Mouse (Mus musculus) hindbrain, embryonic 14.5 days (tissue): ENCODE results near the gene Neto2. TPM values are rescaled to one million over a fixed set of nuclear protein-coding genes. Genes with fewer than 3 reads are reported as not detected.

Source experiments
- ATAC-seq: fragments of 200-750 bp; cut with Nextera tagmentation; 2 replicates; pipeline ENCODE4 v1.8.0; 2017; ENCODE audit warnings: moderate number of reproducible peaks, mild to moderate bottlenecking, moderate TSS enrichment, moderate library complexity; ENCODE audit not compliant: low FRiP score
- DNase-seq: peaks from one replicate; pipeline ENCODE4 v3.0.0-alpha.2; 2015; ENCODE audit warnings: low spot score
- H3K27ac ChIP-seq: fragments of 300-500 bp; sonication (generic); 2 replicates; pipeline ENCODE4 v1.5.1; 2014; ENCODE audit warnings: mild to moderate bottlenecking, moderate library complexity
- H3K27me3 ChIP-seq: fragments of 300-500 bp; sonication (generic); 2 replicates; pipeline ENCODE4 v1.6.1; 2014; ENCODE audit warnings: mild to moderate bottlenecking, low read length, mixed read lengths; ENCODE audit not compliant: control insufficient read depth, insufficient read depth
- H3K36me3 ChIP-seq: fragments of 300-500 bp; sonication (generic); replicated peaks from 2 replicates; pipeline ENCODE4 v1.6.1; 2014; ENCODE audit not compliant: control insufficient read depth, insufficient read depth
- H3K4me1 ChIP-seq: fragments of 300-500 bp; sonication (generic); replicated peaks from 2 replicates; pipeline ENCODE4 v1.6.1; 2014; ENCODE audit warnings: antibody characterized with exemption, low read length, mixed read lengths; ENCODE audit not compliant: control insufficient read depth, insufficient read depth
- H3K4me2 ChIP-seq: fragments of 300-500 bp; sonication (generic); replicated peaks from 2 replicates; pipeline ENCODE4 v1.6.1; 2014; ENCODE audit warnings: mild to moderate bottlenecking, moderate library complexity
- H3K4me3 ChIP-seq: fragments of 300-500 bp; sonication (generic); replicated peaks from 2 replicates; pipeline ENCODE4 v1.5.1; 2014; ENCODE audit warnings: mild to moderate bottlenecking, low read length
- H3K9ac ChIP-seq: fragments of 300-500 bp; sonication (generic); 2 replicates; pipeline ENCODE4 v1.6.1; 2014
- H3K9me3 ChIP-seq: fragments of 300-500 bp; sonication (generic); 2 replicates; pipeline ENCODE4 v1.6.1; 2016; ENCODE audit warnings: low read length; ENCODE audit not compliant: control insufficient read depth
- WGBS: fragments of 180-500 bp; shearing (Covaris S2); extraction: QIAGEN DNeasy Blood & Tissue Kit; methylation state at CpG from one replicate; pipeline ENCODE4 v1.1.7; 2014; 5-methylcytosine and 5-hydroxymethylcytosine counted together
- polyA plus RNA-seq: library from polyadenylated mRNA; unstranded; fragments of >200 nt; fragmentation: Nextera tagmentation; extraction: Ambion mirVana; gene quantifications from 2 replicates; pipeline ENCODE4 v1.2.1, GENCODE M21; 2014

The Neto2 gene
- polyA plus RNA-seq, 1 experiment from 2014 or later, result 92.0 TPM

DNA sequence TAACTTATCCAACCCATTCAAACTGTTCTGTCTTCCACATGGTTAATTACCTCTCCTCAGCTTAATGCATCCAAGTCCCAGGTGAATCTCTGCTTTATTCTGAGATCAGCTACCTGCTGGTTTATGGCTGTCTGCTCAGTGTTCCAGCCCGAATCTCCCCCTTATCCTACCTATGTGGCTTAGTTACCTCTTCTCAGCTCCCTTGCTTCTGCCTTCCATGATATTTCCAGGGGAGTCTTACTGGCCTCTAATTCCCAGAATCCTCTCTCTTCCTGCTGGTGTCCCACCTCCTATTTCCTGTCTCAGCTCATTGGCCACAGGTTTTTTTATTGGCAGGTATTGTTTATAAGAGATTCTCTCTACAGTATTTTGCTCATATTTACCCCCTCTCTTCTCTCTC lies 93.8 kb downstream of the Neto2 start:
- H3K27ac ChIP-seq, result no peak overlapping the region
- H3K27me3 ChIP-seq, result no peaks in the 10 kb centered on the region
- H3K4me1 ChIP-seq, result no peaks in the 10 kb centered on the region
- 0 out of 2 replicates have a peak overlapping the region, but pooled peaks have one; percentile 13 for H3K4me2 ChIP-seq
- no peak for DNase-seq
- no peak overlapping the region for H3K4me3 ChIP-seq
- H3K9me3 ChIP-seq, result no peaks in the 10 kb centered on the region
- 72% methylated on average over 1 of the region's 1 CpGs for WGBS
- no peak for ATAC-seq
- no peak overlapping the region for H3K9ac ChIP-seq
- H3K36me3 ChIP-seq, result no peaks in the 10 kb centered on the region

DNA sequence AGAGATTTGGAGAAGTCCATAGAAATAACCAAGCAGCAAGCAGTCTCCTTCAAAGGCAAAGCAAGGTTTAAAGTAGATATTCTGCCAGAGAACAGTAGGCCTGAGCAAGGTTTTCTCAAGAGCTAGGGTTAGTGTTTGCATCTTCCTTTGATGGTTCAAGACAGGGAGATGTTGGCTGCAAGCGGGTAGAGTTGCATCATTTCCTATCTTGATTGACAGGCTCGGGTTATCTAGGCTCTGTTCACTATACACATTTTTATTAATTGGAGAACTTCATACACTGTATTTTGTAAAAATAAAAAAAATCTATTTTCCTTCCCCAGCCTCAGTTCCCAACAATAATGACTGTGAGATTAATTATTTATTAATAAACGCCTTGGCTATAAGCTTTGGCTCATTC lies 94.2 kb downstream of the Neto2 start:
- H3K4me1 ChIP-seq, result no peaks in the 10 kb centered on the region
- DNase-seq, result no peak
- H3K9me3 ChIP-seq, result no peaks in the 10 kb centered on the region
- no peak overlapping the region for H3K27ac ChIP-seq
- no peak overlapping the region for H3K9ac ChIP-seq
- H3K36me3 ChIP-seq, result no peaks in the 10 kb centered on the region
- no peak for ATAC-seq
- 0 out of 2 replicates have a peak overlapping the region, but pooled peaks have one; percentile 13 for H3K4me2 ChIP-seq
- H3K4me3 ChIP-seq, result no peak overlapping the region
- WGBS, result 83% methylated on average over 3 of the region's 3 CpGs
- no peaks in the 10 kb centered on the region for H3K27me3 ChIP-seq

DNA sequence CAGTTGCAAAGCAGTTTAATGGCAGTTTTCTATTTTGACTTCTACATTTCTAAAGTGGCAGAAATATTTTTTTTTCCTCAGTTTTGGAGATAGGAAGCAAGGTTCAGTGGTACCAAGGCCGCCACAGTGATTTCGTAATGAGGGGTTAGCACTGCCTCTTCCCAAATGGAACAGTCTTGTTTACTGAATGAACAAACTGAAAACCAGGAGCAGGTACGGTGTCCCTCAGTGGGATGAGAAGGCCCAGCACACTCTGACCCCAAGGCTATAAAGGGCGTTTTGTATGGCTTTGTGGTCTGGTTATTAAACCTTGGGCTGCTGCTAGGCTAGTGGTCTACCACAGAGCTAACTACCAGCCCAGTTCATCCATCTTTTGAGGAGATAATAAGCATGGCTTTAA lies 96.5 kb downstream of the Neto2 start:
- no peaks in the 10 kb centered on the region for H3K27me3 ChIP-seq
- WGBS, result 82% methylated on average over 4 of the region's 4 CpGs
- H3K9me3 ChIP-seq, result no peaks in the 10 kb centered on the region
- H3K36me3 ChIP-seq, result no peaks in the 10 kb centered on the region
- H3K4me3 ChIP-seq, result no peak overlapping the region
- ATAC-seq (no peak), DNase-seq (no peak)
- no peak overlapping the region for H3K27ac ChIP-seq
- H3K9ac ChIP-seq, result no peak overlapping the region
- H3K4me2 ChIP-seq, result no peak overlapping the region
- no peaks in the 10 kb centered on the region for H3K4me1 ChIP-seq

DNA sequence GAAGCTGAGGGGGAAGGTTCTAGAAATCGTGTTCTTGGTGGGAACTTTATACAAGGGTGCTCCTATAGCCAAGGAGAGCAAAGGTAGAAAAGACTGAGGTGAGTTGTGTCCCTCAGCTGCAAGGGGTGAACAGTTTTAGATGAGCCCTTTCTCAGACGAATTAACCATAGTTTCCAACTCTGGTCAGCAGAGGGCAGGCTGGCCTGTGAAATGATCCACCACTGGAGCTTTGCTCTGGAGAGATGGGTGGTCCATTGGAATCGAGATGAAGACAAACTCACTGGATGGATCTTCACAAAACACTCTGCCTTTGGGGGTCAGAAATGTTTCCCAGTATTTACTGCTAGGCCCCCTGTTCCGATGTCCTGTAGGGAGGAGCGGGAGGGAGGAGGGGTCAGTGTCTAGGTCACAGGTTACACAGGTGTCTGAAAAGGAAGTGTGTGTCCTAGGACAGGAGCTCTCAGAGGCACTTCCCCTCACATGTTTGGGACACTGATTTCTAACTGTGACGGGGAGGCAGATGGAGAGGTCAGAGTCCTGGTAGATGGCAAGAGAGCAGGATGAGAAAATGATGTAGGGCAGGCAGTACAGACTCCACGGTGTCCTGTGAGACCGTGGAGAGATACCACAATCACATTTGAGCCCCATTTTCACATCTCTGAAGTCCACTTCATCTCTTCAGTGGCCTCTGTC lies 97.4 kb downstream of the Neto2 start:
- peak; percentile 31; the same call in 1 of the 2 replicates for ATAC-seq
- Histone ChIP-seq H3K4me2 (no peak overlapping the region), H3K27ac (no peak overlapping the region)

DNA sequence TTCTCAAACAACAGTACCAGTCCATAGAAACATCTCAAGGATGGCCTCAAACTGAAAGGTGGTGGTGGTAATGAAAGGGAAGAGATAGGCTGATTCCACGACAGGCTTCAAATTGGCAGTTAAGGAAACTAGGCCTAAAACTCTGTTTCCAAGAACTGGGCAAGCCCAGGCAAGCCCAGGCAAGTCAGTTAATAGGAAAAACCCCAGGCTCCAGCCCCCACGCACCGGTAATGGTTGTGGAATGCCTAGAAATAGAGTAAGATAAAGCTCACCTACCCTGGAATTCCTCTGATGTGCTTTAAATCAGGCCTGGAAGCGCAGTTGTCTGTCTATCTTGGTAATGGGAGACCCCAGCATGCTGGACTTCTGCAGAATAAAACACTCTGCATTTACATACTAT lies 98.0 kb downstream of the Neto2 start:
- no peaks in the 10 kb centered on the region for H3K27me3 ChIP-seq
- 84% methylated on average over 4 of the region's 4 CpGs for WGBS
- H3K36me3 ChIP-seq, result no peaks in the 10 kb centered on the region
- H3K9me3 ChIP-seq, result no peaks in the 10 kb centered on the region
- H3K9ac ChIP-seq, result no peak overlapping the region
- no peak for ATAC-seq
- H3K4me3 ChIP-seq, result no peak overlapping the region
- H3K4me2 ChIP-seq, result no peak overlapping the region
- no peaks in the 10 kb centered on the region for H3K4me1 ChIP-seq
- DNase-seq, result no peak
- no peak overlapping the region for H3K27ac ChIP-seq

More for the DNA sequence above, 97.4 kb downstream of the Neto2 start:
- H3K9ac ChIP-seq, result no peak overlapping the region
- DNase-seq, result peak; percentile 82
- no peaks in the 10 kb centered on the region for H3K9me3 ChIP-seq
- no peaks in the 10 kb centered on the region for H3K4me1 ChIP-seq
- WGBS, result 46% methylated on average over 8 of the region's 8 CpGs
- H3K27me3 ChIP-seq, result no peaks in the 10 kb centered on the region
- no peak overlapping the region for H3K4me3 ChIP-seq
- H3K36me3 ChIP-seq, result no peaks in the 10 kb centered on the region

DNA sequence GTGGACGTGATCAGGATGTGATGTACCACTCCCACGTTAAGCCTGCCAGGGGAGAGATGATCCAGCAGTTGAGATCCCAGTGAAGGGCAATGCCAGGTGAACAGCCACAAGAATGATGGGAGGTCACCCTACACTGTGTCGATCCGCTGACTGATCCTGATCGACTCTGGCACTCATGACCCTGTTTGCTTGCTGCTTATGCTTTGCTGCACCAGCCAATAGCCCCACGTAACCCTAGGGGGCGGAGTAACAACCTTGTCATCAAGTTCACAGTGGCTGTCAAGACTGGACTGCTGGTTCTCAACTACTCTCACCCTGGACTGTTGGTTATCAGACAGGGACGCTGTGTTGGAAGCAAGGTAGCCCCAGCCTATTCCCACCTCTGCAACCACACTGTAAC lies 99.0 kb downstream of the Neto2 start:
- H3K36me3 ChIP-seq, result no peaks in the 10 kb centered on the region
- 75% methylated on average over 8 of the region's 8 CpGs for WGBS

DNA sequence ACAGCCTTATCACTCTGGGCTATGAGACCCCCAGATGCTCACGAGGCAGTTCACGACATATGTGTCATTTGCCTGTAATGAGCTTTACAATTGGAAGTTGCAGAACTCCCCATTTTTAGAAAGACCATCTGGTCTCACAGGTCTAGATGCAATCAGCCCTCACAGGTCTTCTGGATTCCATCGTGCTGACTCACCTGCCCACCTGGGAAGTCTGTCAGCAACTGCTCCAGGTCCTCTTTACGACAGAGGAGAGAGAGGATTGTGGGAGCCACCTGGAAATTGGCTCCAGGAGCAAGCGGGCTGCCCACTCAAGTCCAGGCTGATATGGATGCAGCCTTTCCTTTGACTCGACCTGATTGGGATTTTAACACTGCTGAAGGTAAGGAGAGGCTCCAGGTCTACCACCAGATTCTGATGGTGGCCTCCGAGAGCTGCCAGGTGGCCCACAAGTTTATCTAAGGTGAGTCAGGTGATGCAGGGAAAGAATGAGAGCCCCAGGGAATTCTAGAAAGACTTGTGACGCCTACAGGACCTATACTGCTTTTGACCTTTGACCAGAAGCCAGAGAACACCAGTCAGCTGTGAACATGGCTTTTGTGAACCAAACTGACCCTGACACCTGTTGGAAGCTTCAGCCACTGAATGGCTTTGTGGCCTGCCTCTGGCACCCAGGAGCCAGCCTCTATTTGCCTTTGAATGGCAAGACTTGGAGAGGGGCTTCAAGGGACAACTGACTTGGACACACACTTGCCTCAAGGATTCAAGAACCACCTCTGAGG lies 103.1 kb downstream of the Neto2 start:
- no peak overlapping the region for H3K27ac ChIP-seq
- ATAC-seq (no peak), DNase-seq (no peak)
- H3K27me3 ChIP-seq, result no peaks in the 10 kb centered on the region
- H3K9me3 ChIP-seq, result no peaks in the 10 kb centered on the region
- no peak overlapping the region for H3K4me2 ChIP-seq
- WGBS, result 71% methylated on average over 8 of the region's 8 CpGs
- H3K36me3 ChIP-seq, result no peaks in the 10 kb centered on the region
- H3K4me3 ChIP-seq, result no peak overlapping the region
- H3K4me1 ChIP-seq, result no peaks in the 10 kb centered on the region
- H3K9ac ChIP-seq, result no peak overlapping the region

More for the DNA sequence above, 99.0 kb downstream of the Neto2 start:
- Histone ChIP-seq H3K27ac (no peak overlapping the region), H3K4me2 (no peak overlapping the region), H3K4me1 (no peaks in the 10 kb centered on the region), H3K4me3 (no peak overlapping the region), H3K9me3 (no peaks in the 10 kb centered on the region), H3K9ac (no peak overlapping the region), H3K27me3 (no peaks in the 10 kb centered on the region)
- ATAC-seq (no peak), DNase-seq (no peak)

DNA sequence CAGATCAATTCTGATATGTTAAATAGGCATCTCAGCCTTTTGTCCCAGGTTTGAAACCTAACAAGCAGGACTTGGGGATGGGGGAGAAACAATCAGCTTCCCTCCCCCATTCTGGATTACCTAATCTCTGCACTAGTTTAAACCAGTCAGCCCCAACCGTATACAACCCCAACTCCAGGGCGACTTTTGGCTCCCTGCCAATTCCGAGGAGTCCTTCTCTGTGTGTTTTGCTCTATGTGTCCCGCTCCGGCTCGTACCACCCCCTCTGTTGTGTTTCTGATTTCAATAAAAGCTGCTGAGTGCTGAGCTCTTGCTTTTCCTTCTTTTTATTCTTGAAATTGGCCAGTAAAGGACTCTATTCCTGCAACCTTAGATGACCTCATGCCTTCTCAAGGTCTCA lies 105.3 kb downstream of the Neto2 start:
- DNase-seq (peak; percentile 28), ATAC-seq (no peak)
- no peaks in the 10 kb centered on the region for H3K4me1 ChIP-seq
- H3K27ac ChIP-seq, result no peak overlapping the region
- no peak overlapping the region for H3K9ac ChIP-seq
- H3K27me3 ChIP-seq, result no peaks in the 10 kb centered on the region
- no peak overlapping the region; the same call in 1 of the 2 replicates for H3K4me2 ChIP-seq
- H3K9me3 ChIP-seq, result no peaks in the 10 kb centered on the region
- 45% methylated on average over 6 of the region's 6 CpGs for WGBS
- H3K36me3 ChIP-seq, result no peaks in the 10 kb centered on the region
- no peak overlapping the region for H3K4me3 ChIP-seq

DNA sequence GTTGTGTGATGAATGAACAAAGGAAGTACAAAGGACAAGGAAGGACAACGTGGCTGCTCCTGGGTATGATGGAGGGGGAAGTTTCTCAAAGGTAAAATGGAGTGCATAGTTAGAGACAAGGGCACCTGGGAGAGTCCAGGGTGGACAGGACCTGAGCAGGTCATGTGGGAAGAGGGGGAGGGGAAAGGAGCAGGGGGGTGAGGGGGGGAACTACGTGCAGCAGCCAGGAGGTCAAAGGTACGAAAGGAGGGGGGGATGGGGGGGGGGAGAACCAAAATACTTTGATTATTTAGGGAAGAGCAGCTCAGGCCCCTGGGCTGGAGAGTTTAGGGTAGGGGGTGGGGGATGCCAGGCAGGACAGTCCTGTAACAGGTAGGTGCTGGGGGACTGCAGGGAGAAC lies 105.7 kb downstream of the Neto2 start:
- Histone ChIP-seq H3K27me3 (no peaks in the 10 kb centered on the region), H3K9me3 (no peaks in the 10 kb centered on the region), H3K9ac (no peak overlapping the region), H3K4me2 (no peak overlapping the region), H3K4me3 (no peak overlapping the region), H3K27ac (no peak overlapping the region), H3K4me1 (no peaks in the 10 kb centered on the region), H3K36me3 (no peaks in the 10 kb centered on the region)
- ATAC-seq (no peak), DNase-seq (no peak)
- 40% methylated on average over 3 of the region's 3 CpGs for WGBS
